Mouse (Mus musculus): Measurements from ENCODE around the gene Rbm34. TPM values are rescaled to one million over a fixed set of nuclear protein-coding genes. Genes with fewer than 3 reads are reported as not detected.
A peak's percentile ranks its signal among the peaks of the same experiment; 100 is the strongest.

Rbm34 gene
- polyA plus RNA-seq, 1 experiment from 2014 or later, result 26.5 TPM

DNA sequence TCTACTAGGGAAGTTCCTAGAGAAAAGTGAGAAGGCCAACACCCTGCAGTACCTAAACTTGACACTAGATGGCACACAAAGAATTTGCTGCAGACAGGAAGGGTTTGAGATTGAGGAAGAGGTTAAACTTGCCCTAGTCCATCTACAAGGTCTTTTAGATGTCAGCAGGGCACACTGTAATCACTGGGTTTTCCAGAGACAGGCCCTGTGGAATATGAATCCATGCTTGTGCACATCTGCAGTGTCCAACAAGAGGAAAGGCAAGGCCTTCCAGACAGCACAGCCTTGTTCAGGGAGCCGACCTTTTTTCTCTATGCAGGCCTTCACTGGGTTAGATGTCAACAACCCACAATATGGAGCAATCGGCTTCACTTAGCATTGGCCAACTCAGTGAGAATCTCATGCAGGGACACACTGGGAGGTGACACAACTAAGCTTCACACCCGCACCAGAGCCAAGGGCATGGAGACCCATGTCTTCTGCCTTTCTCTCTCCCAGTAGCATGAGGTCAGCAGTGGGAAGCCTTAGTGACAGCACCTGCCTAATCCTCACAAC lies 41.2 kb downstream of the Rbm34 start:
- Histone ChIP-seq H3K27ac (no peak overlapping the region), H3K4me2 (replicated peaks) (no peak overlapping the region), H3K9me3 (no peaks in the 10 kb centered on the region), H3K9ac (replicated peaks) (no peak overlapping the region), H3K27me3 (no peaks in the 10 kb centered on the region), H3K4me1 (replicated peaks) (no peaks in the 10 kb centered on the region), H3K4me3 (replicated peaks) (no peak overlapping the region), H3K36me3 (peaks cover 42% of the 10 kb centered on the region)
- WGBS, result 88% methylated on average over 3 of the region's 3 CpGs
- 0 out of 2 replicates have a peak, but pooled peaks have one; percentile 37 for ATAC-seq

DNA sequence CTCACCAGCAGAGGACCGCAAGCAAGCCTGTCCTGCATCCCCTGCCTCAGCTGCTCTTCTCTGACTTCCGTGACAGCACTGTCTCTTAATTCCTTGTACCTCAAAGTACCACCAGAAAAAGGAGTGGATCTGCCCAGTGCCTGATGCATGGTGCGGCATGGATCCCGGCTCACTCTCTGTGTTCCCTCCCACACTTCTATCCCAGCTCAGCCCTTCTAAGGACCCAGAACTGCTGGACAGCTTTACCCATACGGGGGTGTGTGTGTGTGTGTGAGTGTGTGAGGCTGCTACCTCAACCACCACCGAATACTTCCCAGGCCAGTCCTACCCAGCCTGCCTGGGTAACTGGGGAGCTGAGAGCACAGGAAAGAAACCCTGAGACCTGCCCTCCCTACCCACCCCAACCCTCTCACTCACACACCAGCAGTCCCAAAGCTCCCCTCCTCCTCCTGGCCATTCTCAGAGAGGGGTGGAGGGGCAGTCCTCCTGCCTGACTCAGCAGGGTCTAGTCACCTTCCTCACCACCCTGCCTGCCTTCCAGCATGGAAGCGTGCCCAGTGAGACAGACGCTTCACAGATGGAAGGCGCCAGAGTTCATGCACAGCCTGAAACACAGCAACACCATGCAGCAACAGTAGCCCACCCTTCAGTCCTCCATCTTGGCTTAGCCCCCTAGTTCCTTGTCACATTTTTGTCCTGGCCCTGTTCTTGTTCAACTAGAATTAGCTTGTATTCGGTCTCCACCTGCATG lies 41.9 kb downstream of the Rbm34 start:
- Histone ChIP-seq H3K4me1 (replicated peaks) (no peaks in the 10 kb centered on the region), H3K27me3 (no peaks in the 10 kb centered on the region), H3K4me3 (replicated peaks) (no peak overlapping the region), H3K36me3 (peaks cover 37% of the 10 kb centered on the region), H3K9ac (replicated peaks) (no peak overlapping the region), H3K27ac (no peak overlapping the region), H3K9me3 (no peaks in the 10 kb centered on the region), H3K4me2 (replicated peaks) (no peak overlapping the region)
- peak; percentile 60 for ATAC-seq
- WGBS, result 89% methylated on average over 10 of the region's 10 CpGs

GRCm38 (mm10) chr8:126928028-126928427 lies 42.8 kb downstream of the Rbm34 start:
- no peak overlapping the region for H3K4me2 ChIP-seq (replicated peaks)
- H3K4me1 ChIP-seq (replicated peaks), result no peaks in the 10 kb centered on the region
- no peak overlapping the region for H3K4me3 ChIP-seq (replicated peaks)
- H3K9me3 ChIP-seq, result no peaks in the 10 kb centered on the region
- H3K27me3 ChIP-seq, result no peaks in the 10 kb centered on the region
- ATAC-seq, result no peak
- H3K9ac ChIP-seq (replicated peaks), result no peak overlapping the region
- no peak overlapping the region for H3K27ac ChIP-seq
- peaks cover 31% of the 10 kb centered on the region for H3K36me3 ChIP-seq

DNA sequence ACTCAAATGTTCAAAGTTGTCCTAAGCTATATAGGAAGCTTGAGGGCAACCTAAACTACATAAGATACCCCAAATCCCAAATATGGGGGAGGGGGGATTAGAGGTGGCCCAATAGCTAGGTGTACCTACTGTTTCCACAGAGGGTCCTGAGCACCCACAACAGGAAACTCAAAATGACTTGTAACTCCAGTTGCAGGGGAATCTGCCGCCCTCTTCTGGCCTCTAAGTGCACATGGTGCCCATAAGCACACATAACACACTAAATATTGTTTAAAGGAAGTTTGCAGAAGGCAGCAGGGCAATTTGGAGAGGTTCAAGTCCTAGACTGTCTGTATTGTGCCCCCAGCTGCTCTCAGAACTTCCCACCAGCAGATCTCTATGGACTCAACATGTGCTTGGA lies 43.8 kb downstream of the Rbm34 start:
- H3K9ac ChIP-seq (replicated peaks), result no peak overlapping the region
- 43% methylated on average over 1 of the region's 1 CpGs for WGBS
- no peak overlapping the region for H3K4me3 ChIP-seq (replicated peaks)
- no peaks in the 10 kb centered on the region for H3K4me1 ChIP-seq (replicated peaks)
- no peaks in the 10 kb centered on the region for H3K9me3 ChIP-seq
- no peak for ATAC-seq
- peaks cover 23% of the 10 kb centered on the region for H3K36me3 ChIP-seq
- H3K27ac ChIP-seq, result no peak overlapping the region
- H3K4me2 ChIP-seq (replicated peaks), result no peak overlapping the region
- H3K27me3 ChIP-seq, result no peaks in the 10 kb centered on the region

GRCm38 (mm10) chr8:126922981-126923380 lies 47.9 kb downstream of the Rbm34 start:
- WGBS, result 95% methylated on average over 7 of the region's 7 CpGs
- no peaks in the 10 kb centered on the region for H3K4me1 ChIP-seq (replicated peaks)

DNA sequence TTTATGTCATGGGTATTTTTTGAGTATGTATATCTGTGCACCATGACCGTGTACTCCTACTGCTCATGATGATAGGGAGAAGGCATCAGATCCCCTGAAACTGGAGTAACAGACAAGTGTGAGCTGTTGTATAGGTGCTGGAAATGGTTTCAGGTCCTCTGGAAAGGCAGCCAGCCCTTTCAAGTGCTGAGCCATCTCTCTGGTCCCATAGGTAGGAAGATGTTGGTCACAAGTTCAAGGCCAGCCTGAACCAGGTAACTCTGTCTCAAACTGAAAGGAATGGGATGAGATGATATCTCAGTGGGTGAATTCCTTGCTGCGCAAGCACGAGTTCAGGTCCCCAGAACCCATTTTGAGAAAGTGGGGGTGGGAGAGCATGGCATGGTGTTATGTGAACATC lies 49.4 kb downstream of the Rbm34 start:
- H3K27me3 ChIP-seq, result no peaks in the 10 kb centered on the region
- WGBS, result 91% methylated on average over 3 of the region's 3 CpGs
- H3K4me2 ChIP-seq (replicated peaks), result no peak overlapping the region
- no peaks in the 10 kb centered on the region for H3K4me1 ChIP-seq (replicated peaks)
- no peaks in the 10 kb centered on the region for H3K9me3 ChIP-seq
- peak; percentile 34; the same call in 1 of the 2 replicates for ATAC-seq
- no peak overlapping the region for H3K9ac ChIP-seq (replicated peaks)
- H3K4me3 ChIP-seq (replicated peaks), result no peak overlapping the region
- H3K36me3 ChIP-seq, result peaks cover 4% of the 10 kb centered on the region; the same call in 1 of the 2 replicates
- H3K27ac ChIP-seq, result no peak overlapping the region

More at GRCm38 (mm10) chr8:126922981-126923380, 47.9 kb downstream of the Rbm34 start:
- no peak for ATAC-seq
- Histone ChIP-seq H3K27ac (no peak overlapping the region), H3K27me3 (no peaks in the 10 kb centered on the region), H3K36me3 (peaks cover 7% of the 10 kb centered on the region; the same call in 1 of the 2 replicates), H3K4me3 (replicated peaks) (no peak overlapping the region), H3K9me3 (no peaks in the 10 kb centered on the region), H3K9ac (replicated peaks) (no peak overlapping the region), H3K4me2 (replicated peaks) (no peak overlapping the region)

GRCm38 (mm10) chr8:126920845-126921244 lies 50.0 kb downstream of the Rbm34 start:
- Histone ChIP-seq H3K4me3 (replicated peaks) (no peak overlapping the region), H3K36me3 (peaks cover 4% of the 10 kb centered on the region; the same call in 1 of the 2 replicates), H3K9ac (replicated peaks) (no peak overlapping the region), H3K9me3 (no peaks in the 10 kb centered on the region), H3K27ac (0 out of 2 replicates have a peak overlapping the region, but pooled peaks have one; percentile 19), H3K4me2 (replicated peaks) (no peak overlapping the region), H3K27me3 (no peaks in the 10 kb centered on the region), H3K4me1 (replicated peaks) (no peaks in the 10 kb centered on the region)
- peak; percentile 91 for ATAC-seq
- 31% methylated on average over 3 of the region's 3 CpGs for WGBS

DNA sequence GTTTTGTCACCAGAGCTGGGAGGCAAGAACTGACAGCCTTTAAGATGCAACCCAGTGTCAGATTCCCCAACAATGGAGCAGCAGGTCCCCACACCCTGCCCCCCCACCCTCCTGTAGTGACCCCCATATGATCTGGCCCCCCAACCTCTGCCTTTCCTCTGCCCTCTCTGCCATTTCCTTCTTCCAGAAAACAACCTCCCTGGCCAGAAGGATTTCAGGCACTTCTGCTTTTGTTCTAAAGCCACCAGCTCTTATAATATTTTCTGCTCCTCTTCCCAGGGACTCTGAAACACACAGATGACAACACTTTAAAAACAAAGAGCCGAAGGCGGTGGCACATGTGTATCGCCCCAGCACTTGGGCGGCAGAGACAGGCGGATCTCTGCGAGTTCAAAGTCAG lies 50.5 kb downstream of the Rbm34 start:
- H3K27ac ChIP-seq, result no peak overlapping the region

DNA sequence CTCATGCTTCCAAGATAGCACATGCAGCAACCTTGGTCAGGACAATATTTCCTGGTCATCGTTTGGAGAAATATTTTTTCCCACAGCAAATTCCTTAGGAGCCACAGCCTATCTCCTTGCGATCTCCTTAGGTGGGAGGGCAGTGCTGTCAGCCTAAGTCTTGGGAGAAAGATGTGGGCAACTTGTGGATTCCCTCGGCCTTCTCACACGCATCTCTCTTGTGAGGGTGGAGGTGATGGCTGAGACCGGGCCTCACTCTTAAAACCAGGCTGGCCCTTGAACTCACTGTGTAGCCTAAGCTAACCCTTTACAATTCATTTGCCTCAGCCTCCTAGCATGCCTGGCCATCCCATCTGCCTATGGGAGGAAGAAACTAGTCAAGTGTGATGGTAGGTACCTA lies 51.2 kb downstream of the Rbm34 start:
- Histone ChIP-seq H3K9ac (replicated peaks) (no peak overlapping the region), H3K27ac (no peak overlapping the region), H3K4me3 (replicated peaks) (no peak overlapping the region), H3K9me3 (no peaks in the 10 kb centered on the region), H3K36me3 (peaks cover 4% of the 10 kb centered on the region; the same call in 1 of the 2 replicates), H3K27me3 (no peaks in the 10 kb centered on the region), H3K4me2 (replicated peaks) (no peak overlapping the region), H3K4me1 (replicated peaks) (peaks cover 4% of the 10 kb centered on the region; the same call in 1 of the 2 replicates)
- no peak for ATAC-seq
- 89% methylated on average over 5 of the region's 5 CpGs for WGBS

More for the DNA sequence above, 50.5 kb downstream of the Rbm34 start:
- ATAC-seq, result no peak
- no peak overlapping the region for H3K9ac ChIP-seq (replicated peaks)
- H3K27me3 ChIP-seq, result no peaks in the 10 kb centered on the region
- peaks cover 4% of the 10 kb centered on the region; the same call in 1 of the 2 replicates for H3K36me3 ChIP-seq
- no peak overlapping the region for H3K4me2 ChIP-seq (replicated peaks)
- H3K9me3 ChIP-seq, result no peaks in the 10 kb centered on the region
- no peaks in the 10 kb centered on the region for H3K4me1 ChIP-seq (replicated peaks)
- H3K4me3 ChIP-seq (replicated peaks), result no peak overlapping the region
- 83% methylated on average over 6 of the region's 6 CpGs for WGBS

GRCm38 (mm10) chr8:126919255-126919654 lies 51.6 kb downstream of the Rbm34 start:
- Histone ChIP-seq H3K27ac (no peak overlapping the region), H3K4me1 (replicated peaks) (peaks cover 8% of the 10 kb centered on the region; the same call in 1 of the 2 replicates), H3K4me2 (replicated peaks) (no peak overlapping the region), H3K9ac (replicated peaks) (no peak overlapping the region), H3K4me3 (replicated peaks) (no peak overlapping the region), H3K36me3 (peaks cover 4% of the 10 kb centered on the region; the same call in 1 of the 2 replicates), H3K27me3 (no peaks in the 10 kb centered on the region), H3K9me3 (no peaks in the 10 kb centered on the region)
- 46% methylated on average over 2 of the region's 2 CpGs for WGBS
- no peak for ATAC-seq

DNA sequence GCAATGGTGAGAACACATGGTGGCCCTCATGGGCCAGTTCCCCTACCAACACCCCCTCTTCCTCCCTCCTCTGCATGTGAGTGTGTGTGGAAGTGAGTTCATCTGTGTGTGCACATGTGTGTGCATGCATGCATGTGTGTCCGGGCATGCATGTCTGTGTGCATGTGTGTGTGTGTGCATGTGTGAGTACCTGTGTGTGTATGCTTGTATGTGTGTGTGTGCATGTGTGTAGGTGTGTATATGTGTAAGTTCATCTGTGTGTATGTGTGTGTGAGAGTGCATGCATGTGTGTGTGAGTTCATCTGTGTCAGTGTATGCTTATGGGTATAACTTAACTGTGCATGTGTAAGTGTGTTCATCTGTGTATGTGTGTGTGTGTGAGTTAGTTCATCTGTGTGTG lies 52.5 kb downstream of the Rbm34 start:
- no peak for ATAC-seq
- Histone ChIP-seq H3K4me3 (replicated peaks) (no peak overlapping the region), H3K27me3 (no peaks in the 10 kb centered on the region), H3K9me3 (no peaks in the 10 kb centered on the region), H3K27ac (no peak overlapping the region), H3K36me3 (peaks cover 4% of the 10 kb centered on the region; the same call in 1 of the 2 replicates), H3K4me2 (replicated peaks) (no peak overlapping the region), H3K4me1 (replicated peaks) (peaks cover 13% of the 10 kb centered on the region; the same call in 1 of the 2 replicates), H3K9ac (replicated peaks) (no peak overlapping the region)
- WGBS, result 95% methylated on average over 1 of the region's 1 CpGs

GRCm38 (mm10) chr8:126917179-126917905 lies 53.5 kb downstream of the Rbm34 start:
- H3K4me1 ChIP-seq (replicated peaks), result peaks cover 14% of the 10 kb centered on the region; the same call in 1 of the 2 replicates
- WGBS, result 73% methylated on average over 6 of the region's 6 CpGs
- no peaks in the 10 kb centered on the region for H3K27me3 ChIP-seq
- H3K9ac ChIP-seq (replicated peaks), result no peak overlapping the region
- no peaks in the 10 kb centered on the region for H3K9me3 ChIP-seq
- H3K4me3 ChIP-seq (replicated peaks), result no peak overlapping the region
- H3K36me3 ChIP-seq, result no peaks in the 10 kb centered on the region
- H3K4me2 ChIP-seq (replicated peaks), result no peak overlapping the region
- ATAC-seq, result no peak
- H3K27ac ChIP-seq, result no peak overlapping the region

Measured in midbrain, embryonic 13.5 days (tissue).